Mouse (Mus musculus): ENCODE results near the gene Thsd4.

DNA sequence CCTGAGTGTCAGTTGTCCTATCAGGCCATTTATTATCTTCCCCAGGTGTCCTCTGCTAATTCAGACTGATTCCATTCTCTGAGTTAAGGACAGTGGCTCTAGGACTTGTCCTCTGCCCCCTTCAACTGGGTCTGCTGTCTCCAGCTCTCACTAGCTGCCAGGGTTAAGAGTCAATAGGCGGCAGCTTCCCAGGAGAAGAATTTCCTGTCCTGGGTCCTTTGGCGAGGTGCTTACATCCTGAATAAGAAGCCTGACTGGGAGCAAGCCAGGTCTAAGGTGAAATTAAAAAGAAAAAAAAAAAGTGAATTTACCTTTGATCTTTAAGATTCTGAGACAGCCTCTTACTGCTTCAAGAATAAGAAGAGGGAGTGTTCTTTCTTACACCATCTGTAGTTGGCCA is 582.2 kb downstream of the Thsd4 start:
- TF ChIP-seq POLR2A (IDR thresholded peaks at IDR 0.05; ENCODE audit: extremely low read depth, insufficient read depth, low read length) (no peak), CTCF (IDR thresholded peaks at IDR 0.05; ENCODE audit: low read depth, low read length) (no peak)
